Mouse (Mus musculus): ENCODE data around the gene Serpina9.

- TF ChIP-seq CTCF (IDR thresholded peaks at IDR 0.05; ENCODE audit: control insufficient read depth, insufficient read depth, insufficient replicate concordance, low read depth, low read length) (no peak), POLR2A (IDR thresholded peaks at IDR 0.05; ENCODE audit: control insufficient read depth, low read depth, low read length) (no peak)
Observed at GRCm38 (mm10) chr12:103961716-103962115, 51.8 kb downstream of the Serpina9 start.

Data from testis, adult 2 months (tissue).